Mouse (Mus musculus): ENCODE results near the gene Slc11a1. TPM values are rescaled to one million over a fixed set of nuclear protein-coding genes. Genes with fewer than 3 reads are reported as not detected.

The Slc11a1 gene
- total and polyA plus RNA-seq, 2 experiments from 2014 or later, result 1.8 to 2.5 TPM

- Histone ChIP-seq H3K9ac (replicated peaks; ENCODE audit: low read depth, low read length) (no peak overlapping the region), H3K36me3 (replicated peaks; ENCODE audit: control insufficient read depth, insufficient read depth, low read length) (0 out of 2 replicates have a peak, but pooled peaks cover under 1% of the 10 kb centered on the region), H3K27ac (ENCODE audit: low read depth) (no peak overlapping the region; the same call in 1 of the 2 replicates), H3K4me2 (ENCODE audit: low read depth, low read length) (no peak overlapping the region), H3K4me1 (ENCODE audit: control insufficient read depth, insufficient read depth) (peaks cover 20% of the 10 kb centered on the region), H3K9me3 (replicated peaks; ENCODE audit: control insufficient read depth, low read length) (no peaks in the 10 kb centered on the region), H3K27me3 (ENCODE audit: control insufficient read depth, insufficient read depth, low read length) (no peaks in the 10 kb centered on the region), H3K4me3 (ENCODE audit: low read depth, low read length) (no peak overlapping the region)
- no peak for DNase-seq (ENCODE audit: low spot score)
- 77% methylated on average over 7 of the region's 7 CpGs for WGBS
- no peak for ATAC-seq (ENCODE audit: insufficient read depth, low read depth)
- TF ChIP-seq CTCF (IDR thresholded peaks at IDR 0.05; ENCODE audit: low read depth), result no peak
- no peak for TF ChIP-seq EP300 (IDR thresholded peaks at IDR 0.05; ENCODE audit: low read depth)
Measured at GRCm38 (mm10) chr1:74388398-74388920, 13.5 kb downstream of the Slc11a1 start.

- Histone ChIP-seq H3K9ac (replicated peaks; ENCODE audit: low read depth, low read length) (peak overlapping the region; percentile 46), H3K4me2 (ENCODE audit: low read depth, low read length) (peak overlapping the region; percentile 94), H3K36me3 (replicated peaks; ENCODE audit: control insufficient read depth, insufficient read depth, low read length) (peaks cover 15% of the 10 kb centered on the region), H3K9me3 (replicated peaks; ENCODE audit: control insufficient read depth, low read length) (no peaks in the 10 kb centered on the region), H3K27ac (ENCODE audit: low read depth) (peak overlapping the region; percentile 98), H3K4me3 (ENCODE audit: low read depth, low read length) (peak overlapping the region; percentile 76), H3K4me1 (ENCODE audit: control insufficient read depth, insufficient read depth) (peaks cover 20% of the 10 kb centered on the region), H3K27me3 (ENCODE audit: control insufficient read depth, insufficient read depth, low read length) (no peaks in the 10 kb centered on the region)
- 4% methylated on average over 29 of the region's 29 CpGs for WGBS
- ATAC-seq (ENCODE audit: insufficient read depth, low read depth) (0 out of 2 replicates have a peak, but pooled peaks have one; percentile 7), DNase-seq (ENCODE audit: low spot score) (peak; percentile 52)
- TF ChIP-seq CTCF (IDR thresholded peaks at IDR 0.05; ENCODE audit: low read depth) (no peak), EP300 (IDR thresholded peaks at IDR 0.05; ENCODE audit: low read depth) (no peak)
Measured at GRCm38 (mm10) chr1:74389831-74390286, 14.9 kb downstream of the Slc11a1 start.

GRCm38 (mm10) chr1:74390287-74390906 is 15.4 kb downstream of the Slc11a1 start:
- TF ChIP-seq EP300 (IDR thresholded peaks at IDR 0.05; ENCODE audit: low read depth) (no peak), CTCF (IDR thresholded peaks at IDR 0.05; ENCODE audit: low read depth) (peak; percentile 68)
- 2% methylated on average over 21 of the region's 21 CpGs for WGBS
- H3K4me3 ChIP-seq (ENCODE audit: low read depth, low read length), result peak overlapping the region; percentile 76
- DNase-seq (ENCODE audit: low spot score) (peak; percentile 75), ATAC-seq (ENCODE audit: insufficient read depth, low read depth) (no peak)
- H3K9ac ChIP-seq (replicated peaks; ENCODE audit: low read depth, low read length), result peak overlapping the region; percentile 46
- peak overlapping the region; percentile 94 for H3K4me2 ChIP-seq (ENCODE audit: low read depth, low read length)
- peaks cover 20% of the 10 kb centered on the region for H3K4me1 ChIP-seq (ENCODE audit: control insufficient read depth, insufficient read depth)
- peaks cover 20% of the 10 kb centered on the region for H3K36me3 ChIP-seq (replicated peaks; ENCODE audit: control insufficient read depth, insufficient read depth, low read length)
- H3K27ac ChIP-seq (ENCODE audit: low read depth), result peak overlapping the region; percentile 98
- H3K9me3 ChIP-seq (replicated peaks; ENCODE audit: control insufficient read depth, low read length), result no peaks in the 10 kb centered on the region
- H3K27me3 ChIP-seq (ENCODE audit: control insufficient read depth, insufficient read depth, low read length), result no peaks in the 10 kb centered on the region

- Histone ChIP-seq H3K9ac (replicated peaks; ENCODE audit: low read depth, low read length) (peak within 1 kb of the TSS; percentile 97), H3K4me3 (ENCODE audit: low read depth, low read length) (peak within 1 kb of the TSS; percentile 76), H3K27me3 (ENCODE audit: control insufficient read depth, insufficient read depth, low read length) (no peaks in the 10 kb centered on the region), H3K4me2 (ENCODE audit: low read depth, low read length) (peak within 1 kb of the TSS; percentile 94), H3K36me3 (replicated peaks; ENCODE audit: control insufficient read depth, insufficient read depth, low read length) (peaks cover 21% of the 10 kb centered on the region), H3K4me1 (ENCODE audit: control insufficient read depth, insufficient read depth) (peaks cover 20% of the 10 kb centered on the region), H3K9me3 (replicated peaks; ENCODE audit: control insufficient read depth, low read length) (no peaks in the 10 kb centered on the region), H3K27ac (ENCODE audit: low read depth) (peak within 1 kb of the TSS; percentile 98)
- ATAC-seq (ENCODE audit: insufficient read depth, low read depth) (peak; percentile 82), DNase-seq (ENCODE audit: low spot score) (peak; percentile 99)
- TF ChIP-seq CTCF (IDR thresholded peaks at IDR 0.05; ENCODE audit: low read depth), result 0 out of 2 replicates have a peak, but pooled peaks have one; percentile 5
- peak; percentile 74 for TF ChIP-seq EP300 (IDR thresholded peaks at IDR 0.05; ENCODE audit: low read depth)
- 5% methylated on average over 49 of the region's 51 CpGs for WGBS
Measured at GRCm38 (mm10) chr1:74390924-74391748, 16.1 kb downstream of the Slc11a1 start, which contains the start of gene Ctdsp1. Gene Ctdsp1 (plus strand): TSS chr1:74391509.

- H3K4me1 ChIP-seq (ENCODE audit: control insufficient read depth, insufficient read depth), result peaks cover 20% of the 10 kb centered on the region
Measured at GRCm38 (mm10) chr1:74391844-74392441, 16.9 kb downstream of the Slc11a1 start.

More at GRCm38 (mm10) chr1:74391844-74392441, 16.9 kb downstream of the Slc11a1 start:
- Histone ChIP-seq H3K4me3 (ENCODE audit: low read depth, low read length) (peak overlapping the region; percentile 76), H3K9me3 (replicated peaks; ENCODE audit: control insufficient read depth, low read length) (no peaks in the 10 kb centered on the region), H3K36me3 (replicated peaks; ENCODE audit: control insufficient read depth, insufficient read depth, low read length) (peaks cover 21% of the 10 kb centered on the region), H3K27me3 (ENCODE audit: control insufficient read depth, insufficient read depth, low read length) (no peaks in the 10 kb centered on the region), H3K4me2 (ENCODE audit: low read depth, low read length) (peak overlapping the region; percentile 94), H3K9ac (replicated peaks; ENCODE audit: low read depth, low read length) (peak overlapping the region; percentile 97), H3K27ac (ENCODE audit: low read depth) (peak overlapping the region; percentile 98)
- peak; percentile 63 for DNase-seq (ENCODE audit: low spot score)
- ATAC-seq (ENCODE audit: insufficient read depth, low read depth), result peak; percentile 45
- under 1% methylated on average over 44 of the region's 63 CpGs for WGBS
- TF ChIP-seq EP300 (IDR thresholded peaks at IDR 0.05; ENCODE audit: low read depth), result peak; percentile 63; the same call in 1 of the 2 replicates
- TF ChIP-seq CTCF (IDR thresholded peaks at IDR 0.05; ENCODE audit: low read depth), result no peak

All from heart, postnatal 0 days (tissue).